Mouse (Mus musculus) frontal cortex, postnatal 14 days (tissue): ENCODE results near the gene Sacs.

Source experiments
- DNase-seq, 2 experiments: peaks; one replicate each; pipeline ENCODE4 v3.0.0; 2022; ENCODE audit warnings: low spot score in 2 of 2

The Sacs gene

DNA sequence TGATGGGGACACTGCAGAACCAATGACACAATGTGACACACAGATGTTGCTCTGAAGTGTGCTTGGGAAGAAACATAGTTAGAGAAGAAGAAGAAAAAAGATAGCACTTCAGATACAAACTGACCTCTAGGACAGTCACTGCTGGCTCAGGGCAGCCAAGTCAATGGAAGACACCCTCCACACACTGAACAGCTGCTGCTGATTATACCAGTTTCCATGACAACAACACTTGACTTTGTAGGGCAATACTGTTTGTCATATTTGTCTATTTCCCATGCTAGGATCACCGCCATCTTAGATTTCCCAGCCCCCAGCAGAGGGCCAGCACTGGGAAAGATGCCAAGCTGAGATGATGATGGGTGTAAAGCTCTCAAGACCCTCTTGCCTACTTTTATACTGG, 22.7 kb downstream of the Sacs start:
- no peak for DNase-seq

GRCm38 (mm10) chr14:61161367-61162334, 23.4 kb downstream of the Sacs start:
- no peak for DNase-seq

GRCm38 (mm10) chr14:61164461-61164860, 26.2 kb downstream of the Sacs start:
- no peak for DNase-seq

DNA sequence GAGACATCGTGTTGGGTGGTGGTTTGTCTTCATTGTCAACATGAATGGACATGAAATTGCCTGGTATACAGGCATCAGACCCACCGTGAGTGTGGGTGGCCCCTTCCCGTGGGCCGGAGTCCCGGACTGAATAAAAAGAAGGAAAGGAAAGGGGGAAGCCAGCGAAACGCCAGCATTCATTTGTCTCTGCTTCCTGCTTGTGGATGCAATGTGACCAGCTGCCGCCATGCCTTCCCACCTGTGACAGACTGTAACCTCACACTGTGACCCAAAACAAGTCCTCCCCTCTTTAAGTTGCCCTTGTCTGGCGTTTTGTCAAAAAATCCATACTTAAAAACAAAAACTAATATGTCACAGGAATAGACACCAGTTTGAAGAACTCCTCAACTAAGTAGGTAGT, 27.7 kb downstream of the Sacs start:
- DNase-seq, result no peak

DNA sequence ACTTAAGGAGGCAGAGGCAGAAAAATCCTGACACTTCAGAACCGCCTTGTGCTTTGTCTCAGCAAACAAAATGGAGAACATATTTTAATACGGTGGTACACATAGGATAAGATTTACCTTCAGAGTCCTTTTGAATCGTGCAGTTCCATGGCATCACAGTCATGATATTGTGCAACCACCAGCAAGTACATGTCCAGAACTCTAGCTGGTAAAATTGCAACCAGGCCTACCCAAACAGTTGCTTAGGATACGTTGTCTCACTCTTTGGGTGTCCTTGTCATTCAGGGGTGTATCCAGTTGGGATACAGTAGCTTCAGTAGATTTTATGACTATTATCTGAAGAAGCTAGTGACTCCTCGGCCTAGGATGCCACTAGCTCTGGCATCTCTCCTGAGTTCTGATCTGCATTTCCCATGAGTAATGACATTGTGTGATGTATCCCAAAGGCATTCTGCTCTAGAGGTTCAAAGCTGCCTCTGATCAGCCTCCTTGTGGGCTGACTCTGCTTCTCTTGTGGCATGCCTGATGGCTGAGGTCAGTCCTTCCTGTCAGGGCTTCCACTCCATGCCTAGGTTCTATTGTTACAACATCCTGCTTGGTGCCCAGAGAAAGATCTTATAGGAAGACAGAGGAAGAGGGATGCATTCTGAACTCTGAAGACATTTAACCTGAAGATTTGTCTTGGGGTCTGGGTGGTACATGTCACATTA, 33.2 kb downstream of the Sacs start:
- DNase-seq, result no peak

- peak; percentile 98 to 99 for DNase-seq
These were observed 34.4 kb downstream of the Sacs start for GRCm38 (mm10) chr14:61172548-61173158.

DNA sequence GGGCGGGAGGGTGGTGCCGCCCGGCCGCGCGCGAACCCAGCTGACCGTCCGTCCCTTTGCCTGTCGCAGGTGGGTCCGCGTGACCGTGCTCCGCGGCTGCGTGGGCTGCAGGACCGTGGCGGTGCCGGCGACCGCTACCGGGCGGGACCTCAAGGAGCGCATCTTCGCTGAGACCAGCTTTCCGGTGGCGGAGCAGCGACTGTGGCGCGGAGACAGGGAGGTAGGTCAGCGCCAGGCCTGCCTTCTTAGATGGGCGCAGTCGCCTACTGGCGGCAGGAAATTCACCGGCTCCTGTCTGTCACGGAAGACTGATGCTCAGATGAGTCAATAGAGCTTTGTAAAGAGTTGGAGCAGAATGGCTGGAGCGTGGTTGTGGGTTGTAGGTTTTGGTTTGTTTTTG, 35.0 kb downstream of the Sacs start:
- no peak for DNase-seq

GRCm38 (mm10) chr14:61191904-61192303, 53.6 kb downstream of the Sacs start:
- no peak for DNase-seq

DNA sequence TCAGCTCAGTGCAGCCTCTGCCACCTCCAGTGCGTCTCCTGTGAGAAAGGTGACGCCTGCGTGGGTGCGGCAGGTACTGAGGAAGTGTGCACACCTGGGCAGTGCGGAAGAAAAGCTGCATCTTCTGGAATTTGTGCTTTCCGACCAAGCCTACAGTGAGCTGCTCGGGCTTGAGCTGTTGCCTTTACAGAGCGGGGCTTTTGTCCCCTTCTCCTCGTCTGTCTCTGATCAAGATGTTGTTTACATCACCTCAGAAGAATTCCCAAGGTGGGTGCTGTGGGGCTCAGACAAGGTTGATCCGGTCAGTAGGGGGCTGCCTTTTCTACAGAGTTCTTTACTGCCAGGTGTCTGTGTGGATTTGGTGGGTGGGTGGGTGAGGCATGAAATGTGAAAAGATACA, 54.1 kb downstream of the Sacs start:
- DNase-seq, result no peak

- DNase-seq, result no peak
These were observed 56.2 kb downstream of the Sacs start for GRCm38 (mm10) chr14:61194416-61194815.

GRCm38 (mm10) chr14:61210111-61210510, 71.9 kb downstream of the Sacs start:
- no peak for DNase-seq

- DNase-seq, result no peak
These were observed 73.5 kb downstream of the Sacs start for GRCm38 (mm10) chr14:61211754-61212153.

GRCm38 (mm10) chr14:61221166-61221565, 82.9 kb downstream of the Sacs start:
- DNase-seq, result no peak

GRCm38 (mm10) chr14:61222506-61222905, 84.2 kb downstream of the Sacs start:
- no peak for DNase-seq

GRCm38 (mm10) chr14:61223740-61224139, 85.5 kb downstream of the Sacs start:
- DNase-seq, result no peak

- DNase-seq, result no peak
These were observed 86.3 kb downstream of the Sacs start for GRCm38 (mm10) chr14:61224387-61225077.

- DNase-seq, result no peak
These were observed 87.9 kb downstream of the Sacs start for GRCm38 (mm10) chr14:61226151-61226550.

GRCm38 (mm10) chr14:61229763-61230162, 91.5 kb downstream of the Sacs start:
- DNase-seq, result no peak

DNA sequence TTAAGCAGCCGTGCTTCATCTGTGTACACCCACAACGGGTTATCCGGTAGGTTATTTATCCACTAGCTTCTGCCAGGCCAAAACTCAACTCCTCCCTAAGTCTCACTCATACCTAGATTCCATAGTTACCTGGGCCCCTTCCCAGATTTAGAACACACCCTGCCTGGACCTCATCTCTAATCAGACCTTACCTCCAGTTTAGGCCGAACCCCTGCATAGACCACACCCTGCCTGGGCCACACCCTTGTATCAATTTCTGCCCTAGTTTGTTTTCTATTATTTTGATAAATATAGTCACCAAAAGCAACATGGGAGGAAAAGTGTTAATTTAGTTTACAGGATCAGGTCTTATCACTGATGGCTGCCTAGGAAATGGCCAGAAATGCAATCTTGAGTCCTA, 91.9 kb downstream of the Sacs start:
- DNase-seq, result no peak

DNA sequence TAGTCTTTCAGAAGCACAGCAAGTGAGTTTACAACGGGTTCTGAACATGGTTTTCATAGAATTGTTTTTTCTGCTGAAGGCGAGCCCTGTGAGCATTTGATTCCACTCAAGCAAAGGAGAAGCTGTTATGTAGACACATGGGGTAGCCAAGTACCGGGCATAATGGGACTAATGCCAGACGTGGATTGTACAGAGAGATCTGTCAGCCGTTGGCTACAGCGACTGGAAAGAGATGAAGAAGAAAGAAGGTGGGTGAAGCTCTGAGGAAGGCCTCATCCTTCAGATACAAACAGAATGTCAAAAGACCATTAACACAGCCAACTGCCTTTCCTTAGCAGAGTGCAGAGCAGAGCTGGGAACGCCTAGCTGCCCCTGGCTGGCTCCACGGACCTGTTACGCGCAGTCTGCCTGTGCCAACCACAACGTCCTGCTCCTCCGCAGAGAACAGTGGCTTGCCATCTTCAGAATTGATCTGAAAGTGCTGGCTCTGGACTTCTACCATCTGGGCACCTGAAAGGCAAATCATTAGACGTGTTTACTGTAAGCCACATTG, 93.8 kb downstream of the Sacs start:
- DNase-seq, result no peak

- no peak for DNase-seq
These were observed 97.7 kb downstream of the Sacs start for GRCm38 (mm10) chr14:61235846-61236474.
